Mouse (Mus musculus): ENCODE results near the gene Nacad.
"Not testable (repeated sequence)": the region's sequence is repeated elsewhere in the genome, so short reads cannot be mapped to it uniquely, and the experiment has no call there.

DNA sequence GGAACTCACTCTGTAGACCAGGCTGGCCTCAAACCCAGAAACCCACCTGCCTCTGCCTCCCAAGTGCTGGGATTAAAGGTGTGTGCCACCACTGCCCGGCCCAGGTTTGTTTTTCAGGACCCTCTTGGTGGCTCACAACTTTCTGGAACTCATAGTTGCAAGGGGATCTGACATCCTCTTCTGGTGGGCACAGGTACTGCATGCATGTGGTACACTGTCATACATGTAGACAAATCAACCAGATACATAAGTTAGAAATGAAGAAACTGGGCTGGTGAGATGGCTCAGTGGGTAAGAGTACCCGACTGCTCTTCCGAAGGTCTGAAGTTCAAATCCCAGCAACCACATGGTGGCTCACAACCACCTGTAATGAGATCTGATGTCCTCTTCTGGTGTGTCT is 47.1 kb upstream of the Nacad start:
- not testable (repeated sequence) for TF ChIP-seq CTCF (IDR thresholded peaks at IDR 0.05; ENCODE audit: extremely low read depth, insufficient read length, insufficient replicate concordance, low read depth, low read length); POLR2A (IDR thresholded peaks at IDR 0.05; ENCODE audit: low read depth, low read length)
